Mouse (Mus musculus) T-helper 17 cell (primary cell): Measurements from ENCODE around the gene Fgd1.

Source experiments
- in situ Hi-C, 2 experiments: fragments of 300-600 bp; cut with MboI, MseI; formaldehyde crosslinking; loops; 1 replicate in 1 of 2; 2 replicates in 1 of 2; pipeline ENCODE4 v1.15.1; 2025; ENCODE audit warnings: high pct_unique_total_duplicates in 2 of 2

Fgd1 gene

GRCm38 (mm10) chrX:151087418-151087817 is 41.5 kb downstream of the Fgd1 start:
- in situ Hi-C loops, result no loop called here

- in situ Hi-C loops, result no loop called here
Measured at GRCm38 (mm10) chrX:151096171-151097058, 50.5 kb downstream of the Fgd1 start, which contains the start of gene Tsr2. Gene Tsr2, minus strand, starts transcription at chrX:151096543.

GRCm38 (mm10) chrX:151107301-151108067 is 61.5 kb downstream of the Fgd1 start:
- in situ Hi-C loops, result loop anchor here in 1 of 2 experiments (10.0 kb wide), 1 partner anchor 143 kb away; no protein-coding TSS in a partner anchor

GRCm38 (mm10) chrX:151116795-151117194 is 70.8 kb downstream of the Fgd1 start:
- in situ Hi-C loops, result no loop called here

- in situ Hi-C loops, result no loop called here
Measured at GRCm38 (mm10) chrX:151117432-151117831, 71.5 kb downstream of the Fgd1 start.

GRCm38 (mm10) chrX:151123933-151124332 is 78.0 kb downstream of the Fgd1 start:
- in situ Hi-C loops, result loop anchor here in 1 of 2 experiments (5.0 kb wide), 1 partner anchor 162 kb away; no protein-coding TSS in a partner anchor

- in situ Hi-C loops, result no loop called here
Measured at GRCm38 (mm10) chrX:151130493-151130892, 84.5 kb downstream of the Fgd1 start.

- in situ Hi-C loops, result no loop called here
Measured at GRCm38 (mm10) chrX:151132785-151133184, 86.8 kb downstream of the Fgd1 start.
